Mouse (Mus musculus): ENCODE data around the gene Comtd1. TPM values are rescaled to one million over a fixed set of nuclear protein-coding genes. Genes with fewer than 3 reads are reported as not detected.

The Comtd1 gene
- total RNA-seq (2023), result 10 to 100 TPM; 11.5 to 20.5 TPM

DNA sequence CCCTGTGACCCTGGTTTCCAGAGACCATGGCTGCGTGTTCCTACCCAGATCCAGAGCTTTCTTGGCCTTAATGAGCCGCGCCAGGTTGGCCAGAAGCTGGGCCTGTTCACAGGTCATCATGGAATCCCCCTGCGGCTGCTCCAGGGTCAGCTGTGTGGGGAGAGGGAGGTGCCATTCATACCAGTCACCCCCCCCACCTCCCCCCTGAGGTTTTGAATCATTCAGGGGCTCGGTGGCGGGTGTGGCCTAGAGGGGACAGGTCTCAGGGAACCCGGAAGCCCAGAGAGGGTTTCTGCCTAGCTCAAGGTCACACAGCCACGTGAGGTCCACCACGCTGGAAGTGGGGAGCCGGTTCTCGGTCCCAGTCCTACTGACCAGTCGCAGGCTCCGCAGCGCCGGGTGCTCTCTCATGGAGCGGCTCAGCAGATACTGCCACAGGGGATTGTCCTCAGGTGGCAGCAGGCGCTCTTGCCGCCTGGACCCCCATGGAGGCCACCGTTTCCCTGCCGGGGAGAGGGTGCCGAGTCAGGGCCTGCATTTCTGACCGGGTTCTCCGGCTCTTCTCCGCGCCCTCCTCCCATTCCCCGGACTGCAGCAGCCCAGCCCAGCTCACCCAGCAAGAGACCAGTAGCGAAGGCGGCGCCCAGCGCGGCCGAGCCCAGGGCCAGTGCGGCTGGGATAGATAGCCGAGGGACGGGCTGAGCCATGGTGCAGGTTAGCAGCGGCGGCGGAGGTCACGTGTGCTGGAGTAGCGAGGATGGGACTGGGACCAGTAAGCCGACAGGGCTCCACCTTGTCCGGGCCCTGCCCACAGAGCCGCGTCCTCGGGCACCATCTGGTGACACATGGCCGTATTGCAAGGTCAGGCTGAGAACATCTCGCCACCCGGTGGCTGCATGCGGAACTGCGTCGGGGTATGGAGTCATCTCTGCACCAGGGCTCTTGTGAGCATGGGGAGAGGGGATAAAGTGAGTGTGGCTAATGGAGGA, at the start of gene Comtd1:
Gene Comtd1 (minus strand): TSS at position 812 of the 989 bp plus-strand sequence.

DNA sequence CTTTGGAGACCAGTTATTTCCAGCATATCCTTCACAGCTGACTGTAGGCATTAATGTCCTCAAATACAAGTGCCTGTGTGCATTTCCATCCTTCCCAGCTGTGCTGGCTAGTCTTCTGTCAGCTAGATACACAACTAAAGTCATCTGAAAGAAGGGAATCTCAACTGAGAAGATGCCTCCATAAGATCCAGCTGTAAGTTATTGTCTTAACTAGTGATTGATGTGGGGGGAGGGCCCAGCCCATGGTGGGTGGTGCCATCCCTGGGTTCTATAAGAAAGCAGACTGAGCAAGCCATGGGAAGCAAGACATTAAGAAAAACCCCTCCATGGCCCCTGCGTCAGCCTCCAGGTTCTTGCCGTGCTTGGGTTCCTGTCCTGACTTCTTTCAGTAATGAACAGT, 23.8 kb downstream of the Comtd1 start, which contains the start of gene Vdac2:
Gene Vdac2 (plus strand): TSS at position 301 of the 400 bp plus-strand sequence.

Other genes starting within 250 kb of the Comtd1 start
- not detected for gene Dupd1, start 134.4 kb downstream of the Comtd1 start, total RNA-seq (2023)
- 10 to 100 TPM; 28.5 to 40.8 TPM for gene Samd8, start 98.4 kb downstream of the Comtd1 start, total RNA-seq (2023)
- gene Dusp13, start 97.8 kb downstream of the Comtd1 start, total RNA-seq (2023), result 1 to 10 TPM in 1 of 2 experiments, not detected in 1; 1.6 TPM
- 100 to 1,000 TPM; 127 to 144 TPM for gene Vdac2, start 23.7 kb downstream of the Comtd1 start, total RNA-seq (2023)
- under 1 TPM; 0.38 to 0.47 TPM for gene Zfp503, start 140.6 kb upstream of the Comtd1 start, total RNA-seq (2023)
- 1 to 10 TPM in 1 of 2 experiments, not detected in 1; 1.3 TPM for gene Lrmda, start 170.7 kb upstream of the Comtd1 start, total RNA-seq (2023)